Mouse (Mus musculus): Measurements from ENCODE around the gene Col23a1.

Col23a1 gene

DNA sequence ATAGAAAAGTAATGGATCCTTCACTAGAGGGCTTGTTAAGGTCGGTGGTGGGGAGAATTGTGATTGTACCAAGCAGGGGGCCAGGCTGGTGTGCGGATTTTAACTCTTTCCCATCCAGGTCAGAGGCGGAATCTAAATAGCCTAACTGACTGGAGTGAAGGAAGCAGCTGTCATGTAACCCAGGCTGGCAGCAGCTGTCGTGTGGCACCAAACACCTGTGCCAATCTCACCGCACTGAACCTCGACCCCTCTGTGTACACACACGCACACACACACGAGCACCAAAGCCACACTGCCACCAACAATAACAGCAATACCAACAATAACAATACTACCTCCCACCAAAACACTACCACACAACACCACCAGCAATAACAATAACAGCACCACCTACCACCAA lies 152.9 kb downstream of the Col23a1 start:
- no peak for DNase-seq

GRCm38 (mm10) chr11:51443818-51444217 lies 154.1 kb downstream of the Col23a1 start:
- DNase-seq: no peak

DNA sequence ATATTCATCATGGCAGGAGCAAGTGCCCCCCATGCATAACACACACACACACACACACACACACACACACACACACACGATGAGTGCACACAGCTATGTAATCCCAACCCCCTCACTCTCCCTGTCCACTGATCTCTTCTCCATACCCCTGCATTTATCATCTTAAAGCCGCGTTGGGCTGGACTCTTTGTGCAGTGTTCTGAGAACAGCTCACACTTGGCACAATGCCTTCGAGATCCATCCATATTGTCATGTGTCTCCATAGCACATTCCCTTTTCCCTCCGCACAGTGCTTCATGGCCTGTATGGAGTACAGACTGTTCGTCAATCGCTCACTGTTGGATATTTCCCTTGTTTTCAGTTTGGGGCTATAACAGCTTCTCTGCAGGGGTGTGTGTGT lies 154.9 kb downstream of the Col23a1 start:
- DNase-seq: no peak

DNA sequence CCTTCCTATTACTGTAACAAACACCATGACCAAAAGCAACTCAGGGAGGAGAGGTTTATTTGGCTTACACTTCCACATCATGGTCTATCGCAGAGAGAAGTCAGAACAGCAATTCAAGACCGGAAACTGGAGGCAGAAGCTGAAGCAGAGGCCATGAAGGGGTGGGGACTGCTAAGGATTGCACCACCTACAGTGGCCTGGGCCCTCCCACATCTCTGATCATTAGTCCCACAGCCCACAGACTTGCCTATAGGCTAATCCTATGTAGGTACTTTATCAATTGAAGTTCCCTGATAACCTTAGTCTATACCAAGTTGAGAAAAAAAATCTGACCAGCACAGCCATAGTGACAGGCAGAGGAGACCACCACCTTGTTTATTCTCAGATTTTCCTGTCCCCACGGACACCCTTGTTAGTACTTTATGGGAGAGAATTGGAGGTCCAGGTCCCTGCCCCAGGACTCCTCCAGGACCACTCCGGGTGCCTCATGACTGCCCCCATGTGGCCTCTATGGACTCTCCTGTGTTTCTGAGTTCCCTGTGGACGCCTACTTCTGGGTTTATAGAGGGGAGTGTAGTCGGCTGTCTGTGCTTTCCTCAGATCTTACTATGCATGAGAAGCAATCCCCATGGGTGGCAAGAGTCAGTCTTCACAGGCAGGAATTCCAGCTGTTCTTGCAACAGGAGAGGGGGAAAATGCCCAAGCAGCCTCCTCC lies 157.1 kb downstream of the Col23a1 start:
- no peak for DNase-seq

DNA sequence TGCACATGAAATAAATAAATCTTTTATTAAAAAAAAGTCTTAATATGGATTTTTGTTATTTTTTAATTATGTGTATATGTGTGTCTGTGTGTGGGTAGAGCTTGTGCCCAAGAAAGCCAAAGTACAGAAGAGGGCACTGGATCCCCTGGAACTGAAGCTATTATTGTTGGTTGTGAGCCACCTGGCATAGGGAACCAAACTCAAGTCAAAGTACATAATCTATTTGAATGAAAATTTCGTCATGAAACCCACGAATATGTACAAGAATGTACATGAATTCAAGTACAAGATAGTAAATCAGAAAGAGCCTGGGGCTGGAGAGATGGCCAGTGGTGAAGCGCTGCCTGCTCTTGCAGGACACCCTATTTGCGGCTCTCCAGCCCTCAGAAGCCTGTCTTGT lies 158.5 kb downstream of the Col23a1 start:
- no peak for DNase-seq

GRCm38 (mm10) chr11:51448680-51449079 lies 159.0 kb downstream of the Col23a1 start:
- DNase-seq: no peak

DNA sequence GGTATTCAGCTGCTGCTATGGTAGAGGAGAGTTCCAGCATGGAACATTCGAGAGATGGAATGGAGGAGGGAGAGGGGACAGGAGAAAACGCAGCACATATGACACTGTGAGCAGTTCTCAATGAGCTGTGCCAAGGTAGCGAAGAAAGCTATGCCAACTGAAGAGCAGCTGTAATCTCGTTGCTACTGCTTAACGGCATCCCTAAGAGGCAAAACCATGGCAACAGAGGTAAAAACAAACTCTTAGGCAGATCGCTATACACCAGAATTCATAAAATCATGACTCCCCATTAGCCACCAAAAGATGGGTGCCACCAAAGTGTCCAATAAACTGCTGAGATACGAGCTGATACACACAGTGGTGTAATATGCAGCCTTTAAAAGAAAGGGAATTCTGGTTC lies 160.2 kb downstream of the Col23a1 start:
- DNase-seq: no peak

DNA sequence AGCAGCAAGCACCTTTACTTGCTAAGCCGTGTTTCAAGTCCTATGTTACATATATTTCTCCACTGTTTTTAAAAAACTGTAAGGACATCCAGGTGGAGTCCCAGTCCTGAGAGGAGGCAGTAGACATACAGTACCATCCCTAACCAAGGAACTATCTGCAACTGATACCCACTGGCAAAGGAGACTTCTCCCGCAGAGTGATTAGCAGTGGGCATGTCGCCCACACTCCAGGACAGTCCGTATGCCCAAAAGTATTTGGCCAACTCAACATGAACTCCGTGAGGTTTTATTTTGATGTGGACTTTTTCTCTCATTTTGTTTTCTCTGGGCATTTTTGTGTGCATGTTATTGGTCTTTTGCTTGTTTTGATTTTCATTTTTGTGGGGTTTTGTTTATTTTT lies 161.6 kb downstream of the Col23a1 start:
- DNase-seq: no peak

- no peak for DNase-seq
Observed at GRCm38 (mm10) chr11:51451925-51452324, 162.2 kb downstream of the Col23a1 start.

DNA sequence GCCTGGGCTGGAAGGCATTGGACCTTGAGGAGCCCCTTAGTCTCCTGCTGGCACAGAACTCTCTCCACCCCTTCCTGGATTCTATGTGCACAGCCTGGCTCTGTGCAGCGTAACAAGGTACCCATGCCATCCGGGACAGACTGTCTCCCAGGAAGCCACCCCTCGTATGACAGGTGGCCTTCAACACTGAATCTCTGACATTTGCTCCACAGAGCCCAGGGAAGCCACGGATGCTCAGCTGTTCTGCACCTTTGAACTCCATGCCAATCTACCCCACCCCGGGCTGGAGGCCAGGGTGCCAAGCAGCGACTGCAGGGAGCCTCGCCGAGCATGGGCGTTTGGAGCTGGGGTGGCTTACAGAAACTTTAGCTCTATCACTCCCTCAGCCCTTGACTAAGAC lies 164.0 kb downstream of the Col23a1 start:
- no peak for DNase-seq

- no peak for DNase-seq
Observed at GRCm38 (mm10) chr11:51455501-51455900, 165.8 kb downstream of the Col23a1 start.

DNA sequence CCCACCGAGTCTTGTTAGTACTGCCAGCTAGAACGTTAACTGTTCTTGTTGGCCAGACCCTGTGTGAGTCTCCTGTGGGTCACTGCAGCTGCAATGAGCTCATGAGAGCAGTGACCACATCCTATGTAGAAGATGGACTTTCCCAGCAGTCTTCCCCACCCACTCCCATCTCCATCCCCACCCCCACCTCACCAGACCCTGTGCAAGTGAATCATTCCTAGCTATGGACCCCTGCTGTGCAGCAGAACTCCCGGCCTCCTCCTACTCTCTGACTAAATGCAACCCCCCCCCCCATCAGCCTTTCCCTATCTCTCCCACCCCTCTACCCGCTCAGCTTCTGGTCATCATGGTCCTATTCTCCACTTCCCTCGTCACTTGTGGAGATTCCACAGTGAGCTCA lies 167.9 kb downstream of the Col23a1 start:
- DNase-seq: no peak

GRCm38 (mm10) chr11:51458649-51459048 lies 168.9 kb downstream of the Col23a1 start:
- no peak for DNase-seq

GRCm38 (mm10) chr11:51459569-51460043 lies 169.9 kb downstream of the Col23a1 start:
- DNase-seq: no peak

GRCm38 (mm10) chr11:51468737-51469136 lies 179.0 kb downstream of the Col23a1 start:
- DNase-seq: no peak

- no peak for DNase-seq
Observed at GRCm38 (mm10) chr11:51469341-51469831, 179.7 kb downstream of the Col23a1 start.

GRCm38 (mm10) chr11:51470383-51471144 lies 180.8 kb downstream of the Col23a1 start:
- DNase-seq: no peak

DNA sequence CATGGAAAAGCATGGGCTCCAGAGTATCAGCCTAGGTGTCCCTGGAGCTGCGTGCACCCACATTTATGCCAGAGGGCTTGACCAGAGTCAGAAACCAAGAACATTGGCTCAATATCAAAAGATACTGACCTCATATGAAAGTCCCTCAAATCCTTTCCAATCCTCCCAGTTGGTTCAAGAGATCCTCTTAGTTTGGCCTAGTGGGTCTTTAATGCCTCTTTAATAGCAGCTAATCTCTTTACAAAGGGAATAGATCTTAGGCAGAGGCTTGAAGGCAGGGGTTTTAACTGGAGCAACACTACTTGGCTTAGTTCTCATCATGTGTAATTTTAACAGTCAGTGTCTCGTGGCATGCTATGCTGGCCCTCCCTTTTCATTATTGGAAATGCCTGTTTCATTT lies 184.0 kb downstream of the Col23a1 start:
- no peak for DNase-seq

DNA sequence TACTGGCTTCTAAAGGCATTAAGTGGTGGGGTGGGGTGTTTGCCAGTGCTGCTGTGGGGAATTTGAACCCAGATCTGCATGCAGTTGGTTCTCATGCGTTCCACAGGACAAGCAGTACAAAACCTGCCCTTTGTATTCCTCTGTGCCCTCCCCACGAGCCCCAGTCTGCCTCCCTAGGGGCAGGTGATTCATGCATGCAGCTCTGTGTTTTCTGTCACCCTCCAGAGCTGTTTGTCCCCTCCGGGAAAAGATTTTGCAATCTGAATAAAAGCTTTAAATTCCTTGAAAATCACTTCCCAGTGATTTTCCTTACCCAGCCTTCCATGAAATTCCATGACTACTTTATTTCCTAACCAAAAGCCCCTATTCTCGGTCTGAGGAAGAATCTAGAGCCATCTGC lies 186.8 kb downstream of the Col23a1 start:
- DNase-seq: no peak

DNA sequence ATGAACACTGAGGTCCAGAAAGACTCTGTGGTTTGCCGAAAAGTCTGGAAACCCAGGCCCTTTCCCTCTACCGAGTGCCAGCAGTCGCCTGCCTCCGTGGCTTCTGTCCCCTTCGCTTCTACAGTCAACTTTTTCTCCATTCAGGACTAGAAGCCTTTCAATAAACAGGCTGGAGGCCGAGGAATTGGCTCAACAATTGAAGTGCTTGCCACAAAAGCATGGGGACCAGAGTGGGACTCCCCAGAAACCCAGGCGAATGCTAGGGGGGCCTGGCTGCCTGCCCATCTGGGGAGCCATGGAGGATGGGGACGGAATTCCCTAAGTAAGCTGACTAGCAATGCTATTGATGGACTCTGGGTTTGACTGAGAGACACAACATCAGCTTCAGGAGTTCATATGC lies 187.9 kb downstream of the Col23a1 start:
- DNase-seq: no peak

- DNase-seq: no peak
Observed at GRCm38 (mm10) chr11:51482251-51482650, 192.5 kb downstream of the Col23a1 start.

GRCm38 (mm10) chr11:51485051-51485521 lies 195.4 kb downstream of the Col23a1 start:
- DNase-seq: no peak

DNA sequence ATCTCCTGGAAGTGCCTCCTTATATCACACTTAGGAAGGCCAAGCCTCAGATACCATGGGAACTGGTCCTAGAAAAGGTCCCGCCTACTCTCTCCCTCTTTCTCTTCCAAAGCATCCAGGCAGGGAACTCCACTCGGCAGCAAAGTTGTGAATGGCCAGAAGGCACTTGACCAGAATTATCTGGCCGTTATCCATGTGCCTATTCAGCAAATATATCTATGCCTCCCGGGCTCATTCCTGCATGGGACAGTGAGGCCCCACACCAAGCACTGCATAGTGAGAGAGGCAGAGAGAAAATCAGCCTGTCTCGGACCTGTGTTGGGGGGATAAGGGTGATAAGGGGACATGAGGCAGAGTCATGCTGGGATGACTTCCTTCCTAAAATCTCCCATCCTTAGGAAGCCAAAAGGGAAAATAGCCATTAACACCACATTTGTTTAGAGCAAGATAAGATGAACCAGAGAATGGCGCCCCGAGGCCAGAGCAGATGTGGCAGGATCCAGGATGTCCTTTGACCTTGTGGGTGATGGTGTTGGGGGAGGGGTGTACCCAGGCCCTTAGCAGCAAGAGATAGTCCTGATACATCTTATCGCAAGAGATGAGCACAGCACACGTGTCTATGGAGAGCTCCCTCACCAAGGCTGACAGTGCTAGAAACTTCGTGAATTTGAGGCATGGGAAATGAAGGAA lies 196.2 kb downstream of the Col23a1 start:
- no peak for DNase-seq

All from thymus, adult 18-20 months (tissue).